Mouse (Mus musculus) spleen, adult 2 months (tissue): ENCODE data around the gene Cenpn.

Experiments
- CTCF ChIP-seq: fragments of 200-500 bp; IDR thresholded peaks from 2 replicates; pipeline ENCODE4 v1.5.1; 2011; ENCODE audit warnings: mild to moderate bottlenecking, inconsistent platforms; ENCODE audit not compliant: insufficient read depth, insufficient read length, insufficient replicate concordance; ENCODE audit errors: extremely low read depth
- POLR2A ChIP-seq: fragments of 200-500 bp; IDR thresholded peaks from 2 replicates; pipeline ENCODE4 v1.6.1; 2011; ENCODE audit warnings: low read depth, low read length, inconsistent platforms

- no peak for TF ChIP-seq CTCF
- no peak for TF ChIP-seq POLR2A
These were observed 14.0 kb downstream of the Cenpn start for GRCm38 (mm10) chr8:116935506-116935905.
